Mouse (Mus musculus) kidney, adult 8-10 months (tissue): ENCODE measurements around the gene Itgb6.

Source experiments
- DNase-seq, 2 experiments: peaks; one replicate each; pipeline ENCODE4 v3.0.0; 2022

Gene Itgb6

GRCm38 (mm10) chr2:60722514-60722913 lies at the start of gene Itgb6:
TSS of gene Itgb6 (minus strand) at chr2:60722643.
- DNase-seq = no peak

GRCm38 (mm10) chr2:60766420-60766819 lies 44.0 kb upstream of the Itgb6 start:
- no peak for DNase-seq

- no peak for DNase-seq
Measured at GRCm38 (mm10) chr2:60756218-60756617, 33.8 kb upstream of the Itgb6 start.

- DNase-seq = no peak
Measured at GRCm38 (mm10) chr2:60755101-60755500, 32.7 kb upstream of the Itgb6 start.

- DNase-seq = no peak
Measured at GRCm38 (mm10) chr2:60751274-60751673, 28.8 kb upstream of the Itgb6 start.

- DNase-seq = no peak
Measured at GRCm38 (mm10) chr2:60750591-60750990, 28.1 kb upstream of the Itgb6 start.

- peak in 1 of 2 experiments; percentile 9 for DNase-seq
Measured at GRCm38 (mm10) chr2:60748585-60748984, 26.1 kb upstream of the Itgb6 start.

- no peak for DNase-seq
Measured at GRCm38 (mm10) chr2:60747590-60747989, 25.1 kb upstream of the Itgb6 start.

GRCm38 (mm10) chr2:60744674-60745073 lies 22.2 kb upstream of the Itgb6 start:
- DNase-seq = no peak

- DNase-seq = no peak
Measured at GRCm38 (mm10) chr2:60739389-60740137, 17.1 kb upstream of the Itgb6 start.

GRCm38 (mm10) chr2:60730929-60731328 lies 8.5 kb upstream of the Itgb6 start:
- DNase-seq = no peak

- peak; percentile 42 to 58 for DNase-seq
Measured at GRCm38 (mm10) chr2:60730024-60730423, 7.6 kb upstream of the Itgb6 start.

- peak; percentile 38 to 66 for DNase-seq
Measured at GRCm38 (mm10) chr2:60728902-60729585, 6.6 kb upstream of the Itgb6 start.

- no peak for DNase-seq
Measured at GRCm38 (mm10) chr2:60724660-60725059, 2.2 kb upstream of the Itgb6 start.

- DNase-seq = no peak
Measured at GRCm38 (mm10) chr2:60722967-60723366, 524 bp upstream of the Itgb6 start.

- DNase-seq = peak in 1 of 2 experiments; percentile 40
Measured at GRCm38 (mm10) chr2:60720906-60721305, 1.5 kb downstream of the Itgb6 start.

- peak; percentile 78 to 92 for DNase-seq
Measured at GRCm38 (mm10) chr2:60720205-60720604, 2.2 kb downstream of the Itgb6 start.

- peak in 1 of 2 experiments; percentile 38 for DNase-seq
Measured at GRCm38 (mm10) chr2:60717348-60717747, 5.1 kb downstream of the Itgb6 start.

- DNase-seq = peak; percentile 46 to 70
Measured at GRCm38 (mm10) chr2:60716549-60716948, 5.9 kb downstream of the Itgb6 start.

GRCm38 (mm10) chr2:60715771-60716170 lies 6.7 kb downstream of the Itgb6 start:
- no peak for DNase-seq

- no peak for DNase-seq
Measured at GRCm38 (mm10) chr2:60714971-60715502, 7.4 kb downstream of the Itgb6 start.

- no peak for DNase-seq
Measured at GRCm38 (mm10) chr2:60714475-60714874, 8.0 kb downstream of the Itgb6 start.

- peak; percentile 82 to 89 for DNase-seq
Measured at GRCm38 (mm10) chr2:60713857-60714256, 8.6 kb downstream of the Itgb6 start.

- DNase-seq = no peak
Measured at GRCm38 (mm10) chr2:60712891-60713290, 9.6 kb downstream of the Itgb6 start.
